Mouse (Mus musculus): ENCODE results near the gene Lrmda. TPM values are rescaled to one million over a fixed set of nuclear protein-coding genes. Genes with fewer than 3 reads are reported as not detected.
A peak's percentile ranks its signal among the peaks of the same experiment; 100 is the strongest.
"Not testable (repeated sequence)": the region's sequence is repeated elsewhere in the genome, so short reads cannot be mapped to it uniquely, and the experiment has no call there.

Lrmda gene
- polyA plus RNA-seq, 1 experiment from 2014 or later: 1.2 TPM

- Histone ChIP-seq H3K27me3 (no peaks in the 10 kb centered on the region), H3K9ac (no peak overlapping the region), H3K27ac (no peak overlapping the region), H3K4me2 (no peak overlapping the region), H3K9me3 (no peaks in the 10 kb centered on the region), H3K36me3 (no peaks in the 10 kb centered on the region), H3K4me3 (no peak overlapping the region), H3K4me1 (0 out of 2 replicates have a peak, but pooled peaks cover 9% of the 10 kb centered on the region)
- WGBS: 76% methylated on average over 2 of the region's 2 CpGs
- ATAC-seq (ENCODE audit: insufficient number of reproducible peaks, insufficient read depth, low FRiP score, low TSS enrichment, low read depth): no peak
Observed at GRCm38 (mm10) chr14:22781709-22782108, 762.2 kb downstream of the Lrmda start.

GRCm38 (mm10) chr14:22782365-22782764, 762.9 kb downstream of the Lrmda start:
- H3K4me1 ChIP-seq: 0 out of 2 replicates have a peak, but pooled peaks cover 9% of the 10 kb centered on the region
- 51% methylated on average over 2 of the region's 2 CpGs for WGBS
- no peak overlapping the region for H3K4me2 ChIP-seq
- H3K36me3 ChIP-seq: no peaks in the 10 kb centered on the region
- no peaks in the 10 kb centered on the region for H3K27me3 ChIP-seq
- H3K9me3 ChIP-seq: no peaks in the 10 kb centered on the region
- no peak overlapping the region for H3K4me3 ChIP-seq
- ATAC-seq (ENCODE audit: insufficient number of reproducible peaks, insufficient read depth, low FRiP score, low TSS enrichment, low read depth): no peak
- H3K9ac ChIP-seq: no peak overlapping the region
- H3K27ac ChIP-seq: no peak overlapping the region

DNA sequence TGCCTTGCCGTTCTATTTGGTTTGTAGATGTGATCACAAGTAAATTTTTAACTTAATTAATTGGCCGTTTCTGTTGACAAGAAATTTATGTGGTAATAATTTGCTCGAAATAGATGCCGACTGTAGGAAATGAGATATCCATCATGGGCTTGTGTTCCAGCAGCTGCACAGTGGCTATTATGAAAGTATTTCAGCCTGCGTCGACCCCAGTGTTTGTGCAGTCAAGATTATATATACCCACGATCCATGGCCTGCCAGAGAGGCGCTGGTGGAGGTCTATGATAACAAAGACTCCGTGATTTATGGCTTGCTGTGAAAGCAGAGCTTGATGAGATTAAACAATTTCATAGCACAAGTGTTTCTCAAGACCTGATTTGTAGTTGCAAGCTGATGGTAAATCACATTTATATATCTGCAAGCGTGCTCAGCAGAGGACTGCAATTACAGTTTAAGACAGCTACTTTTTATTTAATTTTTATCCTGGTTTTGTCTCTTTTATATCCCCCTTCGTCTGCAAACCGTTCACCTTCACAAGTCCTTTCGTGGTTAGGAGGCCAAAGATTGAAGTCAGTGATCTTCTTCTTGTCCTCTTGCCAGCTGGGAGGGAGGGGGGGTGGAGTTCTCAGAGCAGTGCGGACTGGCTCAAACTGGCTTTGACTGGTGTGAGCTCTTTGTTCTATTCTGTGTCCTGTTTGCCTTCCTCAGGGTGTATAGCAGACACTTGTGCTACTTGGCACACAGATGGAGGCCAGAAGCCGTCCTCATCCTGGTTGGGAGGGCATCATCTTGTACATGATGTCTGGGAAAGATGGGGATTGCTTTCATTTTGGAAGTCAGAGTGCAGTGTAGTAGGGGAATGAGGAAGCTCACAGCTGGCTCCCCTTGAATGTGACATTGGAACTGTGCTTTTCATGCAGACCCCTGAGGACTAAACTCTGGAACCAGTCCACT, 764.0 kb downstream of the Lrmda start:
- H3K4me1 ChIP-seq: 0 out of 2 replicates have a peak, but pooled peaks cover 9% of the 10 kb centered on the region
- no peak overlapping the region for H3K4me3 ChIP-seq
- WGBS: 55% methylated on average over 15 of the region's 15 CpGs
- no peak overlapping the region for H3K27ac ChIP-seq
- H3K9ac ChIP-seq: no peak overlapping the region
- no peaks in the 10 kb centered on the region for H3K36me3 ChIP-seq
- ATAC-seq (ENCODE audit: insufficient number of reproducible peaks, insufficient read depth, low FRiP score, low TSS enrichment, low read depth): no peak
- no peaks in the 10 kb centered on the region for H3K9me3 ChIP-seq
- no peaks in the 10 kb centered on the region for H3K27me3 ChIP-seq
- no peak overlapping the region for H3K4me2 ChIP-seq

DNA sequence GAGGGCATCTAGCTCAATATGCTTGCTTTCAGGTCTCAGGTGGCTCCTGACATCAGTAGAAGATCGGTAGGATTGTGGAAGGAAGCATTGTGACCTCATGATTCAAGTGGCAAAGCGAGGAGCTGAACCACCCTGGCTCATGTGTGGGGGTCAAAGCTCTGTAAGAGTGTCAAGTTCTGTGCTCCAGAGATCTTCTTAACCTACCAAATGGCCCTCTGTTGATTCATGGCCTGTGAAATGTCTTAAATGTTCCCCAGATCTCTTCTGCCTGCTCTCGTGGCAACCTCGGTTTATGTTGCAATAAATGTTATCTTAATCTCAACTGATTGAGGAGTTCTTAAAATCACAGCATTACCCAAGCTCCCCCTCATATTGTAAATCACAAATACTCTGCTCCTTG, 780.5 kb downstream of the Lrmda start:
- Histone ChIP-seq H3K4me1 (no peaks in the 10 kb centered on the region), H3K9me3 (no peaks in the 10 kb centered on the region), H3K27ac (no peak overlapping the region), H3K27me3 (no peaks in the 10 kb centered on the region), H3K4me3 (no peak overlapping the region), H3K4me2 (no peak overlapping the region), H3K36me3 (no peaks in the 10 kb centered on the region), H3K9ac (no peak overlapping the region)
- 76% methylated on average over 4 of the region's 4 CpGs for WGBS
- ATAC-seq (ENCODE audit: insufficient number of reproducible peaks, insufficient read depth, low FRiP score, low TSS enrichment, low read depth): no peak

DNA sequence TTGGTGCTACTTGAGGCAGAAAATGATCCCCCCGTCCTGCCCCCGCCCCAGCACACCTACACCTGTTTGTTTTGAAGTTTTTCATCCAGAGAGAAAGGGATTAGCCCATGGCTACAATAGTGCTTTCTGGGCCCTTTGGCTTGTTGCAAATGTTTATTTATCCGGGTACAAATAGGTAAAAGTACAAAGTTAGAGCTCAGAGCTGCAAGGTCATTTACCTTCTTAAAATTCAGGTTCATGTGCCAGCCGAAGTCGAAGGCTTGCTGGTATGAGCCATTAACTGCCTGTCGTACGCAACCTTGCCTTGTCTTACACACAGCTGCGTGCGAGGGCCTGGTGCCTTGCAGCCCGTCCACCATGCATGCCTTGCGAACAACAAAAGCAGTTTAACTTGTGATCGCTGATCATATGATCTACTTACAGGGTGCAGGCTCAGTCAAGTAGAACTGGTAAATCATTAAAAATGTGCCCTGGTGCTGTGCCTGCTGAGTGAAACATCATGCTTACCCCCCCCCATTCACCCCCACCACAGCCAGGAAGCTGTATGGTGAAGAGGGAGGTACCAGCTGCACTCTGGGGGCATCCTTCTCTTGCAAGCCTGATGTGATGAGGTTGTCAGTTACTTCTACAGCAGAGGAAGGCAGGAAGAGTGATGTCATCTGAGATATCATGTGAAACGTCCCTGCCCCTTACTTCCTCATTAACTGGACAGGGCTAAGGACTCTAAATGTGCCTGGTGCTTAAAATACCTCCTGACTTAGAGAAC, 781.5 kb downstream of the Lrmda start:
- H3K4me3 ChIP-seq: no peak overlapping the region
- no peak overlapping the region for H3K27ac ChIP-seq
- no peaks in the 10 kb centered on the region for H3K9me3 ChIP-seq
- H3K27me3 ChIP-seq: no peaks in the 10 kb centered on the region
- no peaks in the 10 kb centered on the region for H3K36me3 ChIP-seq
- ATAC-seq (ENCODE audit: insufficient number of reproducible peaks, insufficient read depth, low FRiP score, low TSS enrichment, low read depth): no peak
- WGBS: 64% methylated on average over 13 of the region's 13 CpGs
- H3K4me2 ChIP-seq: no peak overlapping the region
- no peak overlapping the region for H3K9ac ChIP-seq
- no peaks in the 10 kb centered on the region for H3K4me1 ChIP-seq

- WGBS: 75% methylated on average over 4 of the region's 4 CpGs
Observed at GRCm38 (mm10) chr14:22801714-22802113, 782.2 kb downstream of the Lrmda start.

DNA sequence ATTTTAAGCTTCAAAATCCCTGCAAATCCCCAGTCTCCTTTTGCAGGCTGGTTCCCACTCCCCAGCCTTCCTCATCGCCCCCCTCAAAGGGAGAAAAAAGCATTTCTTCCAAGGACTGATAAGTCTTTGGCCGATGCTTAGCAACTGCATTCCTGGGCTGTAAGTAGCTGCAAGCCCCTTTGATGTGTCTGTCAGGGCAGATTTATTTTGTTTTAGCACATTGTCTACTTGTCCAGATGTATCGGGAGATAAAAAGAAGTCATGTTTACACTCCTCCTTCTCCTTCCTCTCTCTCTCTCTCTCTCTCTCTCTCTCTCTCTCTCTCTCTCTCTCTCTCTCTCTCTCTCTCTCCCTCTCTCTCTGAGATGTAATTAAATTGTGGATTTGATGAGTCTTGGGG, 787.8 kb downstream of the Lrmda start:
- no peak overlapping the region for H3K9ac ChIP-seq
- 12% methylated on average over 3 of the region's 3 CpGs for WGBS
- H3K4me2 ChIP-seq: peak overlapping the region; percentile 54; the same call in 1 of the 2 replicates
- H3K27ac ChIP-seq: no peak overlapping the region
- H3K4me1 ChIP-seq: peaks cover 18% of the 10 kb centered on the region
- no peak for ATAC-seq (ENCODE audit: insufficient number of reproducible peaks, insufficient read depth, low FRiP score, low TSS enrichment, low read depth)
- no peaks in the 10 kb centered on the region for H3K9me3 ChIP-seq
- no peaks in the 10 kb centered on the region for H3K27me3 ChIP-seq
- no peaks in the 10 kb centered on the region for H3K36me3 ChIP-seq
- H3K4me3 ChIP-seq: no peak overlapping the region

More at GRCm38 (mm10) chr14:22801714-22802113, 782.2 kb downstream of the Lrmda start:
- not testable (repeated sequence) for ATAC-seq (ENCODE audit: insufficient number of reproducible peaks, insufficient read depth, low FRiP score, low TSS enrichment, low read depth); H3K4me2 ChIP-seq; H3K27me3 ChIP-seq; H3K36me3 ChIP-seq; H3K9ac ChIP-seq; H3K4me1 ChIP-seq; H3K27ac ChIP-seq; H3K4me3 ChIP-seq; H3K9me3 ChIP-seq

GRCm38 (mm10) chr14:22807726-22808594, 788.4 kb downstream of the Lrmda start:
- peak overlapping the region; percentile 22; the same call in 1 of the 2 replicates for H3K27ac ChIP-seq
- H3K9me3 ChIP-seq: no peaks in the 10 kb centered on the region

GRCm38 (mm10) chr14:22808595-22809166, 789.2 kb downstream of the Lrmda start:
- no peak for ATAC-seq (ENCODE audit: insufficient number of reproducible peaks, insufficient read depth, low FRiP score, low TSS enrichment, low read depth)
- Histone ChIP-seq H3K9me3 (no peaks in the 10 kb centered on the region), H3K9ac (peak overlapping the region; percentile 11; the same call in 1 of the 2 replicates), H3K36me3 (no peaks in the 10 kb centered on the region), H3K27ac (peak overlapping the region; percentile 22; the same call in 1 of the 2 replicates), H3K4me3 (no peak overlapping the region), H3K4me1 (peaks cover 27% of the 10 kb centered on the region), H3K27me3 (no peaks in the 10 kb centered on the region), H3K4me2 (no peak overlapping the region; the same call in 1 of the 2 replicates)
- WGBS: 35% methylated on average over 5 of the region's 5 CpGs

More at GRCm38 (mm10) chr14:22807726-22808594, 788.4 kb downstream of the Lrmda start:
- 1% methylated on average over 20 of the region's 20 CpGs for WGBS
- Histone ChIP-seq H3K4me2 (peak overlapping the region; percentile 54), H3K27me3 (no peaks in the 10 kb centered on the region), H3K9ac (0 out of 2 replicates have a peak overlapping the region, but pooled peaks have one; percentile 21), H3K4me3 (peak overlapping the region; percentile 23), H3K4me1 (peaks cover 22% of the 10 kb centered on the region), H3K36me3 (no peaks in the 10 kb centered on the region)
- ATAC-seq (ENCODE audit: insufficient number of reproducible peaks, insufficient read depth, low FRiP score, low TSS enrichment, low read depth): 0 out of 2 replicates have a peak, but pooled peaks have one; percentile 52

DNA sequence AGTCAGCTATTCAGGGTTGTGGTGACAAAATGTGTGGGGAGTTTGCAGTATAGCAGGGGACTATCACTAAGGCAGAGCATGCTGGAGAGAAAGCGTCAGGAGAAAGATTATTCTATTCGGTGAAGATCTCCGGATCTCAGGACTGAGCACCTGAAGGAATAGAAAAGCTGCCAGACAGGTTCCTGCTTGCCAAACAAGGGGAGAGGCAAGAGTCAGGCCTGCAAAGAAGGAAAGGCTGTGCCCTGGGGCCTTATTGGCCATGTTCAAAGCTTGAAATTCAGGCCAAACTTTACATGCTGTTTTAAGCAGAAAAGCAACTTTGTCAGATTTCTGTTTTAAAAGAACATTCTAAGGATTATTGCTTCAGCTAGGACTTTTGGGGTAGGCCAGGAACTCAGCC, 789.7 kb downstream of the Lrmda start:
- H3K27me3 ChIP-seq: no peaks in the 10 kb centered on the region
- H3K4me2 ChIP-seq: no peak overlapping the region
- no peak overlapping the region for H3K9ac ChIP-seq
- WGBS: 40% methylated on average over 3 of the region's 3 CpGs
- H3K36me3 ChIP-seq: no peaks in the 10 kb centered on the region
- ATAC-seq (ENCODE audit: insufficient number of reproducible peaks, insufficient read depth, low FRiP score, low TSS enrichment, low read depth): no peak
- no peak overlapping the region for H3K27ac ChIP-seq
- no peaks in the 10 kb centered on the region for H3K9me3 ChIP-seq
- H3K4me1 ChIP-seq: peaks cover 32% of the 10 kb centered on the region
- no peak overlapping the region for H3K4me3 ChIP-seq

Data from embryonic facial prominence, embryonic 13.5 days (tissue).